Mouse (Mus musculus): ENCODE measurements at regions not wholly inside any gene's neighbourhood (a gene's known extent, or its start where the extent isn't known, plus 50 kb on each side); places are given as distances from the start of the nearest gene placed in this dataset.

DNA sequence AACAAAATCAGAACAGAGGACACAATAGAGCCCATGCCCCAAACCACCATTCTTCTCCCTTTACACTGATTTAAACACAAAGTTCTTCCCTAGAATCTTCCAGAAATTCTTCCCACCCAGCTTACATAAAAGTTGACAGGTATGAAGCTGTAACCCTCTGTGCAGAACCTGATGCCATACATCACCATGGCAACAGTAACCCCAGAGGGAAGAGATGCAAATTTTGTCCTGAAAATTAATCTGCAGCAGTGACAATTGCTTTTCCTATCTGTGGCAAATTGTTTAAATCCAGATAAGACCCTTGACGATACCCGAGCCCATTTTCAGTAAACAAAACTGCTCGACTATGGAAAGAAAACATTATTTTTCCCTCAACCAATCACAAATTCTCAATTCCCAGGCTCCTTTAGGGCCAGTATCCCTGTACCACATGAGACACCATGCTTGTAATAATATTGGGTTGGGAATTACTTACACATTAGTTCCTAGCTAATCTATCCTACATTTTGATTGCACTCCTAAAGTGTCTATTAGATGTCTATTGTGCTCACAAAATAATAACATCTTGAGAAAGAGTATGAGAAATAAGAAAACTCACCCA lies 52.6 kb upstream of the Wdr72 start:
- no peak for ATAC-seq
- Histone ChIP-seq H3K27me3 (ENCODE audit: insufficient read depth, low read length) (no peaks in the 10 kb centered on the region), H3K9ac (replicated peaks) (no peak overlapping the region), H3K4me1 (ENCODE audit: insufficient read depth) (no peaks in the 10 kb centered on the region), H3K4me3 (ENCODE audit: low read depth, low read length) (no peak overlapping the region), H3K9me3 (ENCODE audit: low read length) (no peaks in the 10 kb centered on the region), H3K4me2 (ENCODE audit: low read depth, low read length) (no peak overlapping the region), H3K36me3 (replicated peaks; ENCODE audit: insufficient read depth, low read length) (no peaks in the 10 kb centered on the region), H3K27ac (ENCODE audit: low read depth) (no peak overlapping the region)
- no peak for DNase-seq
- TF ChIP-seq CTCF (IDR thresholded peaks at IDR 0.05; ENCODE audit: low read depth) (no peak), EP300 (IDR thresholded peaks at IDR 0.05; ENCODE audit: low read depth) (no peak)
- WGBS (ENCODE audit: insufficient replicate concordance): 66% methylated on average over 3 of the region's 3 CpGs

GRCm38 (mm10) chr9:74058269-74058871 lies 51.8 kb upstream of the Wdr72 start:
- no peak for ATAC-seq
- H3K27me3 ChIP-seq (ENCODE audit: insufficient read depth, low read length): no peaks in the 10 kb centered on the region
- H3K9ac ChIP-seq (replicated peaks): no peak overlapping the region
- H3K9me3 ChIP-seq (ENCODE audit: low read length): no peaks in the 10 kb centered on the region
- H3K4me1 ChIP-seq (ENCODE audit: insufficient read depth): no peaks in the 10 kb centered on the region
- WGBS (ENCODE audit: insufficient replicate concordance): 55% methylated on average over 5 of the region's 5 CpGs
- H3K27ac ChIP-seq (ENCODE audit: low read depth): no peak overlapping the region
- TF ChIP-seq CTCF (IDR thresholded peaks at IDR 0.05; ENCODE audit: low read depth): no peak
- no peak for TF ChIP-seq EP300 (IDR thresholded peaks at IDR 0.05; ENCODE audit: low read depth)
- H3K36me3 ChIP-seq (replicated peaks; ENCODE audit: insufficient read depth, low read length): no peaks in the 10 kb centered on the region
- no peak overlapping the region for H3K4me3 ChIP-seq (ENCODE audit: low read depth, low read length)
- DNase-seq: no peak
- H3K4me2 ChIP-seq (ENCODE audit: low read depth, low read length): no peak overlapping the region

All from liver, postnatal 0 days (tissue).